Mouse (Mus musculus): Measurements from ENCODE around the gene Lin7c. TPM values are rescaled to one million over a fixed set of nuclear protein-coding genes. Genes with fewer than 3 reads are reported as not detected.

Lin7c gene
- polyA plus RNA-seq, 1 experiment = 3.8 TPM

GRCm38 (mm10) chr2:109935754-109936409, 45.2 kb downstream of the Lin7c start:
- H3K4me3 ChIP-seq (ENCODE audit: low read depth, low read length) = no peak overlapping the region
- no peak overlapping the region for H3K27ac ChIP-seq (ENCODE audit: insufficient read depth, low read depth, low read length)
- TF ChIP-seq POLR2A (IDR thresholded peaks at IDR 0.05; ENCODE audit: low read depth, low read length) (no peak), CTCF (IDR thresholded peaks at IDR 0.05; ENCODE audit: extremely low read depth, insufficient read length, insufficient replicate concordance, low read depth, low read length) (no peak)
- H3K36me3 ChIP-seq (ENCODE audit: control insufficient read depth, insufficient read depth, low read length) = peaks cover 1% of the 10 kb centered on the region; the same call in 1 of the 2 replicates
- peaks cover 15% of the 10 kb centered on the region; the same call in 1 of the 2 replicates for H3K4me1 ChIP-seq (ENCODE audit: control insufficient read depth, insufficient read depth, insufficient read length, low read length)
- H3K27me3 ChIP-seq (ENCODE audit: control insufficient read depth, insufficient read depth, low read length) = no peaks in the 10 kb centered on the region
- 33% methylated on average over 11 of the region's 11 CpGs for WGBS

- H3K4me3 ChIP-seq (ENCODE audit: low read depth, low read length) = no peak overlapping the region
- peaks cover 14% of the 10 kb centered on the region; the same call in 1 of the 2 replicates for H3K4me1 ChIP-seq (ENCODE audit: control insufficient read depth, insufficient read depth, insufficient read length, low read length)
- WGBS = 36% methylated on average over 2 of the region's 2 CpGs
- no peak for TF ChIP-seq CTCF (IDR thresholded peaks at IDR 0.05; ENCODE audit: extremely low read depth, insufficient read length, insufficient replicate concordance, low read depth, low read length)
- no peak for TF ChIP-seq POLR2A (IDR thresholded peaks at IDR 0.05; ENCODE audit: low read depth, low read length)
- no peak overlapping the region for H3K27ac ChIP-seq (ENCODE audit: insufficient read depth, low read depth, low read length)
- peaks cover 1% of the 10 kb centered on the region; the same call in 1 of the 2 replicates for H3K36me3 ChIP-seq (ENCODE audit: control insufficient read depth, insufficient read depth, low read length)
- no peaks in the 10 kb centered on the region for H3K27me3 ChIP-seq (ENCODE audit: control insufficient read depth, insufficient read depth, low read length)
These were observed 45.7 kb downstream of the Lin7c start for GRCm38 (mm10) chr2:109936410-109936755.

GRCm38 (mm10) chr2:109941973-109942444, 51.4 kb downstream of the Lin7c start:
- TF ChIP-seq POLR2A (IDR thresholded peaks at IDR 0.05; ENCODE audit: low read depth, low read length) (no peak), CTCF (IDR thresholded peaks at IDR 0.05; ENCODE audit: extremely low read depth, insufficient read length, insufficient replicate concordance, low read depth, low read length) (no peak)
- 53% methylated on average over 5 of the region's 5 CpGs for WGBS
- Histone ChIP-seq H3K27ac (ENCODE audit: insufficient read depth, low read depth, low read length) (no peak overlapping the region), H3K4me1 (ENCODE audit: control insufficient read depth, insufficient read depth, insufficient read length, low read length) (peaks cover 4% of the 10 kb centered on the region; the same call in 1 of the 2 replicates), H3K27me3 (ENCODE audit: control insufficient read depth, insufficient read depth, low read length) (no peaks in the 10 kb centered on the region), H3K4me3 (ENCODE audit: low read depth, low read length) (no peak overlapping the region), H3K36me3 (ENCODE audit: control insufficient read depth, insufficient read depth, low read length) (no peaks in the 10 kb centered on the region; the same call in 1 of the 2 replicates)

GRCm38 (mm10) chr2:109942810-109943570, 52.3 kb downstream of the Lin7c start:
- WGBS = 81% methylated on average over 8 of the region's 8 CpGs
- H3K4me1 ChIP-seq (ENCODE audit: control insufficient read depth, insufficient read depth, insufficient read length, low read length) = peaks cover 4% of the 10 kb centered on the region; the same call in 1 of the 2 replicates
- no peak overlapping the region for H3K27ac ChIP-seq (ENCODE audit: insufficient read depth, low read depth, low read length)
- no peak overlapping the region for H3K4me3 ChIP-seq (ENCODE audit: low read depth, low read length)
- no peaks in the 10 kb centered on the region; the same call in 1 of the 2 replicates for H3K36me3 ChIP-seq (ENCODE audit: control insufficient read depth, insufficient read depth, low read length)
- no peak for TF ChIP-seq POLR2A (IDR thresholded peaks at IDR 0.05; ENCODE audit: low read depth, low read length)
- TF ChIP-seq CTCF (IDR thresholded peaks at IDR 0.05; ENCODE audit: extremely low read depth, insufficient read length, insufficient replicate concordance, low read depth, low read length) = no peak
- H3K27me3 ChIP-seq (ENCODE audit: control insufficient read depth, insufficient read depth, low read length) = no peaks in the 10 kb centered on the region

- H3K4me1 ChIP-seq (ENCODE audit: control insufficient read depth, insufficient read depth, insufficient read length, low read length) = peaks cover 4% of the 10 kb centered on the region; the same call in 1 of the 2 replicates
- TF ChIP-seq CTCF (IDR thresholded peaks at IDR 0.05; ENCODE audit: extremely low read depth, insufficient read length, insufficient replicate concordance, low read depth, low read length) = no peak
- no peak for TF ChIP-seq POLR2A (IDR thresholded peaks at IDR 0.05; ENCODE audit: low read depth, low read length)
These were observed 54.3 kb downstream of the Lin7c start for GRCm38 (mm10) chr2:109944995-109945394.

GRCm38 (mm10) chr2:109945532-109945931, 54.9 kb downstream of the Lin7c start:
- Histone ChIP-seq H3K36me3 (ENCODE audit: control insufficient read depth, insufficient read depth, low read length) (no peaks in the 10 kb centered on the region), H3K4me3 (ENCODE audit: low read depth, low read length) (no peak overlapping the region), H3K27ac (ENCODE audit: insufficient read depth, low read depth, low read length) (no peak overlapping the region), H3K4me1 (ENCODE audit: control insufficient read depth, insufficient read depth, insufficient read length, low read length) (peaks cover 8% of the 10 kb centered on the region; the same call in 1 of the 2 replicates), H3K27me3 (ENCODE audit: control insufficient read depth, insufficient read depth, low read length) (no peaks in the 10 kb centered on the region)
- 91% methylated on average over 4 of the region's 4 CpGs for WGBS
- TF ChIP-seq POLR2A (IDR thresholded peaks at IDR 0.05; ENCODE audit: low read depth, low read length) (no peak), CTCF (IDR thresholded peaks at IDR 0.05; ENCODE audit: extremely low read depth, insufficient read length, insufficient replicate concordance, low read depth, low read length) (no peak)

More at GRCm38 (mm10) chr2:109944995-109945394, 54.3 kb downstream of the Lin7c start:
- Histone ChIP-seq H3K4me3 (ENCODE audit: low read depth, low read length) (no peak overlapping the region), H3K27me3 (ENCODE audit: control insufficient read depth, insufficient read depth, low read length) (no peaks in the 10 kb centered on the region), H3K36me3 (ENCODE audit: control insufficient read depth, insufficient read depth, low read length) (no peaks in the 10 kb centered on the region), H3K27ac (ENCODE audit: insufficient read depth, low read depth, low read length) (no peak overlapping the region)
- 64% methylated on average over 9 of the region's 9 CpGs for WGBS

- Histone ChIP-seq H3K27ac (ENCODE audit: insufficient read depth, low read depth, low read length) (no peak overlapping the region), H3K4me3 (ENCODE audit: low read depth, low read length) (no peak overlapping the region), H3K4me1 (ENCODE audit: control insufficient read depth, insufficient read depth, insufficient read length, low read length) (peaks cover 11% of the 10 kb centered on the region; the same call in 1 of the 2 replicates), H3K27me3 (ENCODE audit: control insufficient read depth, insufficient read depth, low read length) (no peaks in the 10 kb centered on the region), H3K36me3 (ENCODE audit: control insufficient read depth, insufficient read depth, low read length) (no peaks in the 10 kb centered on the region)
- 78% methylated on average over 6 of the region's 6 CpGs for WGBS
- TF ChIP-seq CTCF (IDR thresholded peaks at IDR 0.05; ENCODE audit: extremely low read depth, insufficient read length, insufficient replicate concordance, low read depth, low read length) (no peak), POLR2A (IDR thresholded peaks at IDR 0.05; ENCODE audit: low read depth, low read length) (no peak)
These were observed 55.8 kb downstream of the Lin7c start for GRCm38 (mm10) chr2:109946426-109946825.

All from small intestine, adult 2 months (tissue).